Mouse (Mus musculus) forelimb bud, embryonic 11.5 days (tissue): ENCODE data around the gene Agbl5.
A peak's percentile ranks its signal among the peaks of the same experiment; 100 is the strongest.

Source experiments
- DNase-seq: peaks from one replicate; pipeline ENCODE4 v3.0.0-alpha.2; 2012; ENCODE audit warnings: low read depth, low spot score

Agbl5 gene

GRCm38 (mm10) chr5:30887858-30888336 lies 597 bp upstream of the Agbl5 start:
- peak; percentile 99 for DNase-seq

GRCm38 (mm10) chr5:30889088-30889754 lies 727 bp downstream of the Agbl5 start:
- peak; percentile 68 for DNase-seq

GRCm38 (mm10) chr5:30890375-30890774 lies 1.9 kb downstream of the Agbl5 start:
- DNase-seq, result no peak

- no peak for DNase-seq
Measured at GRCm38 (mm10) chr5:30901860-30902259, 13.4 kb downstream of the Agbl5 start.

DNA sequence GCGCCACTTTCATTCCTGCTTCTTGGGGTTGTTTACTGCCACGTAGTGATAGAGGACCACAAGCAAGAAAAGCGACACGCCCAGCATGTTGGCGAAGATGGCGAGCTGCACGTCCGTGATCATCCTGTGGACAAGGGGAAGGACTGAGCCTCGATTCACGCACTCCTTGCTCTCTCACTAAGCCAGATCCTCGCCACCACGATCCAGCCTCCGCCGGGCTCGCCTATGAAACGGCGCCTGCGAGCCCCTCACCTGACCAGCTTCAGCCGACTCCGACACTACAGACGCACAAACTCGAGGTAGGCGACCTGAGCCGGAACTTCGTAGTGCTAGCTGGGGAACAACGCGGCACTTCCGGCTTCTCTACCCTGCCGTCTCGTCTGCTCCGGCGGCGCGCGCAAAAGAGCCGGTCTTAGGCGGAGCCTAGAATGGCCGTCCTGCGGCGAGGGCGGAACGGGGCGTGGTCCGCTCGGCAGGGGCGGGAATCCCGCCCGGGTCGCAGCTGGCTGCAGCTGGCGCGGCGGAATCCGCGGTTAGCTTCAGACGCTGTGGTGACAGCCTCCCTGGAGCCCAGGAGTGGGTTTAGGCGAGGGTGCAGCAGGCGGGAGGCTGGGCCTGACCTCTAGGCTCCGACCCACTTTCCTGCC lies 19.0 kb downstream of the Agbl5 start, which contains the start of gene Ost4:
Ost4 (minus strand) TSS at position 376 of the 647 bp plus-strand sequence.
- peak; percentile 95 for DNase-seq

GRCm38 (mm10) chr5:30908426-30909299 lies 20.2 kb downstream of the Agbl5 start:
- no peak for DNase-seq

- DNase-seq, result no peak
Measured at GRCm38 (mm10) chr5:30909300-30909659, 20.8 kb downstream of the Agbl5 start.

DNA sequence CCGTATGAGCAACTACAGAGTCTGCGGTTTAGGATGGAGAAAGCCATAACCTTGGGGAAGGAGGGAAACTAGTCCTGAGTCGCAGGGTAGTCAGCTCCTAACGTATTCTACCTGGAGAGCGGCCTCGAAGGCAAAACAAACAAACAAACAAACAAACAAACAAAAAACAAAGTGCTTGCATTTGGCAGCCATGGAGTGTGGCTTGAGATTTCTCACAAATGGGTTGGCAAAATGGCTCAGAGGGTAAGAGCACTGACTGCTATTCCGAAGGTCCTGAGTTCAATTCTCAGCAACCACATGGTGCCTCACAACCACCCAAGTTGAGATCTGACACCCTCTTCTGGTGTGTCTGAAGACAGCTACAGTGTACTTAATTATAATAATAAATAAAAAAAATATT lies 21.4 kb downstream of the Agbl5 start:
- DNase-seq, result no peak

- no peak for DNase-seq
Measured at GRCm38 (mm10) chr5:30910481-30910880, 22.0 kb downstream of the Agbl5 start.

GRCm38 (mm10) chr5:30912156-30912555 lies 23.7 kb downstream of the Agbl5 start:
- no peak for DNase-seq

DNA sequence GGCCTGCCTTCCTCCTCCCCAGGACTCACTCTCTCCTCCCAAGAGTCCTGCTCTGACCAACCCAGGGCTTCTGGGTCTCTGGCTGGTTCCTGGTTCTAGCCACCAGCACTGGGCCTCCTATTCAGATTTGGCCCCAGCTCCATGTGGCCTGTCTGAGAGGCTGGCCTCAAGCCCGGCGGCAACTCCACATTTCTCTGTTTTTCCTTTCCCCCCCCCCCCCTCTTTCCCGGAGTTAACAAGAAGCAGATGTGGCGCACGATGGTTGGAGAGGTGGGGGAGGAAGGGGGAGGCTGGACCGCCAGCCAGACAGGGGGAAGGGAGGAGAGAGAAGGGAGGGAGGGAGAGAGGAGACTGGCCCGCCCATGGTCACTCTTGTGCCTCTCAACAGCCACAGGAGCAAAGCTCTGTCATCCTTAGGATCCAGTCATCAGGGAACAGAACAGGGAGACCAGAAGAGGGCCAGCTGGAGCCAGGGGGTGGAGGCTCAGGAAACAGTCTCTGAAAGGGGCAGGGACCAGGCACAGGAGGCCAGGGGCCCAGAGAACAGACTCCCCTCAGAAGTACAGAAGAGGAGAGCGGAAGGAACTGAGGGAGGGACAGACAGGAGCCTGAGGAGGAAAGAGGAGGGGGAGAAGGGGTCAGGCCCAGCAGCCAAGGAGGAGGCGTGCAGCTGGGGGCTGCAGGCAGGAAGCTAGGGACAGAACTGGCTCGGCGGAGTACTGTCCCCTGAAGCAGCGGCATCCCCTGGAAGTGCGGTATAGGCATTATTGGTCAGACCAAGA lies 24.8 kb downstream of the Agbl5 start, which contains the start of gene Emilin1:
Emilin1 (plus strand) TSS at position 343 of the 782 bp plus-strand sequence.
- DNase-seq, result peak; percentile 95

DNA sequence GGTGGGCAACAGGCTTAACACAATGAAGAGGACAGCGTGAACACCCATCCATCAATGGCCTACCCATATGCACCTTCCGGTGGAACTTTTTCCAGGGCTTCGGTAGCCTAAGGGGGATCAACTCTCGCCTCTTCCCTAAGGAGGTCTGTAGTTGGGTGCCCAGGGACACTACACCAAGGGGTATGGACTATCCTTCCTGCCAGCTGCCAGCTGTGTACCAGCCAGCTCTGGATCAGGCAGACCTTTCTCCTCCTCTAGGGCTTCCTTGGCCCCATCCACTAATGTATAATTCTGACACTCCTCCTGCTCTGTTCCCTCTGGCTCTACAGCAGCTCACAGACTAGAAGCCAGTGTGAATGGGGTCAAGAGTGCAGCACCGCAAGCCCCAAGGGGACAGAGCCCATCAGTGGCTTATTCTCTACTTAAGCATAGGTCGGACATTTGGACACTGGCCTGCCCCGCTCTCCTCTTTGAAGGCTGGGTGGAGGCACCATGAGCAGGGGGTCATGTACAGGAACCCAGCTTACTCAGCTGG lies 25.7 kb downstream of the Agbl5 start:
- no peak for DNase-seq

GRCm38 (mm10) chr5:30914849-30915248 lies 26.4 kb downstream of the Agbl5 start:
- no peak for DNase-seq

DNA sequence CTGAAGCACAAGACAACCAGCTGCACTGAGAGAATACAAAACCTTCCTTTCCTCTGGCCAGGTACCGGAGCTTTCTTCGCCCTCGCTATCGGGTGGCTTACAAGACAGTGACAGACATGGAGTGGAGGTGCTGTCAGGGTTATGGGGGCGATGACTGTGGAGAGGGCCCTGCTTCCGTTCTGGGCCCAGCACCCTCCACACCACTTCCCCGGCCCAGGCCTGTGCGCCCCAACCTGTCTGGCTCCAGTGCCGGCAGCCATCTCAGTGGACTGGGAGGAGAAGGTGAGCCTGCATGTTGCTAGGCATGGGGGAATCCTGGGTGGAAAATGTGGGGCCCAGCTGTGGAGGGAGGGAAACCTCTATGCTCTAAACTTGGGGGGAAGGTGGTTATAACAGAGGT lies 27.0 kb downstream of the Agbl5 start:
- no peak for DNase-seq

GRCm38 (mm10) chr5:30915974-30916433 lies 27.5 kb downstream of the Agbl5 start:
- DNase-seq, result peak; percentile 90

DNA sequence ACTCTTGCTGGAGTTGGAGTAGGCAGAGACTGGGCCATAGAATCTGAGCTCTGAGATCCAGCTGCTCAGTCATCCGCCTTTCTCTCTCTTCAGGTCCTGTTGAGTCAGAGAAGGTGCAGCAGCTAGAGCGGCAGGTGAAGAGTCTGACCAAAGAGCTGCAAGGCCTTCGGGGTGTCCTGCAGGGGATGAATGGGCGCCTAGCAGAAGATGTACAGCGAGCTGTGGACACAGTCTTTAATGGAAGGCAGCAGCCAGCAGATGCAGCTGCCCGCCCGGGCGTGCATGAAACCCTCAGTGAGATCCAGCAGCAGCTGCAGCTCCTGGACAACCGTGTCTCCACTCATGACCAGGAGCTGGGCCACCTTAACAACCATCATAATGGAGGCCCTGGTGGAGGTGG lies 28.3 kb downstream of the Agbl5 start:
- no peak for DNase-seq

GRCm38 (mm10) chr5:30917348-30917747 lies 28.9 kb downstream of the Agbl5 start:
- DNase-seq, result no peak

DNA sequence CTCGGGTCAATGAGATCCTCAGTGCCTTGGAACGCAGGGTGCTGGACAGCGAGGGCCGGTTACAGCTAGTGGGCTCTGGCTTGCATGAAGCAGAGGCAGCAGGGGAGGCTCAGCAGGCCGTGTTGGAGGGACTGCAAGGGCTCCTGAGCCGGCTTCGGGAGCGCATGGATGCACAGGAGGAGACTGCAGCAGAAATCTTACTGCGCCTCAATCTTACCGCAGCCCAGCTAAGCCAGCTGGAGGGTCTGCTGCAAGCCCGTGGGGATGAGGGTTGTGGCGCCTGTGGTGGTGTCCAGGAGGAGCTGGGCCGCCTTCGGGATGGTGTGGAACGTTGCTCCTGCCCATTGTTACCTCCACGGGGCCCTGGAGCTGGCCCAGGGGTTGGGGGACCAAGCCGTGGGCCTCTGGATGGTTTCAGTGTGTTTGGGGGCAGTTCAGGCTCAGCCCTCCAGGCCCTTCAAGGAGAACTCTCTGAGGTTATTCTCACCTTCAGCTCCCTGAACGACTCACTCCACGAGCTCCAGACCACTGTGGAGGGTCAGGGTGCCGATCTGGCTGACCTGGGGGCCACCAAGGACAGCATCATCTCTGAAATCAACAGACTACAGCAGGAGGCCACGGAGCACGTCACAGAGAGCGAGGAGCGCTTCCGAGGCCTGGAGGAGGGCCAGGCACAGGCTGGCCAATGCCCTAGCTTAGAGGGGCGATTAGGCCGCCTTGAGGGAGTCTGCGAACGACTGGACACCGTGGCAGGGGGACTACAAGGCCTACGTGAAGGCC lies 29.6 kb downstream of the Agbl5 start:
- DNase-seq, result no peak

- no peak for DNase-seq
Measured at GRCm38 (mm10) chr5:30918691-30919090, 30.2 kb downstream of the Agbl5 start.
